Mouse (Mus musculus) A20 (cell line): ENCODE measurements at regions not wholly inside any gene's neighbourhood (a gene's known extent, or its start where the extent isn't known, plus 50 kb on each side); places are given as distances from the start of the nearest gene placed in this dataset.
"Not testable (repeated sequence)": the region's sequence is repeated elsewhere in the genome, so short reads cannot be mapped to it uniquely, and the experiment has no call there.

Experiments
- DNase-seq: peaks from one replicate; pipeline ENCODE4 v3.0.0-alpha.2; 2011; ENCODE audit warnings: low read depth, low spot score

- DNase-seq: not testable (repeated sequence)
Observed at GRCm38 (mm10) chr13:97396286-97396685, 155.4 kb downstream of the Enc1 start.

DNA sequence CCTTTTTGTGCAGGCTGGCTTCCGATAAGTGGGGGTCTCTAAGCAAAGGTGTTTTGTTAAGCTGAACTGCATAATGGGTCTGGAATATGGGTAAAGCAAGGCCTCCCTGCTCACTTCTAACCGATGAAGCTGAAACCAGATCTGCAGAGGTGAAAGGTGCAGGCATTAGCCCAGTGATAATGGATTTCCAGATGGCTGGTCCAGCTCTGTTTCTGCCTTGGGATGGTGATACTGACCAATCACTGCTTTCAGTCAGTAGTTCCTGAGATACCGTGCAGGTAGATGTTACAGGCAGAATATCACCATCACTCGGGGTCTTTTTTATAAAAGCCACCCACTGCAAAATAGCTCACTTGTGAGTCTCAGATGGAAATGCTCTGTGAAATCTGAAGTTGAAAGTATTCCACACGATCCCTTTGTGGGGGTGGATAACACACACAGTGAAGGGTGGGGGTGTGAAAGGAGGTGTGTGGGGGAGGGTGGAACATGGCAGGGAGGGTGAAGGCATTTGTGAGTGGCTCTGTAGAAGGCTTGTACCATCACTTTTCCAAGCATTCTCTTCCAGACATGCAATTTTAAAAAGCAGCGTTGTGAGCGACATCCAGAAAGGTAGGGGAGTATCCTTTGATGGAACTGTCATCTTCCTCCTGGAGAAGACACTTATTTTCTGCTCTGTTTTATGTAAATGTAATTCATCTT lies 154.0 kb downstream of the Enc1 start:
- DNase-seq: no peak

GRCm38 (mm10) chr13:97394071-97394470 lies 153.2 kb downstream of the Enc1 start:
- DNase-seq: no peak

DNA sequence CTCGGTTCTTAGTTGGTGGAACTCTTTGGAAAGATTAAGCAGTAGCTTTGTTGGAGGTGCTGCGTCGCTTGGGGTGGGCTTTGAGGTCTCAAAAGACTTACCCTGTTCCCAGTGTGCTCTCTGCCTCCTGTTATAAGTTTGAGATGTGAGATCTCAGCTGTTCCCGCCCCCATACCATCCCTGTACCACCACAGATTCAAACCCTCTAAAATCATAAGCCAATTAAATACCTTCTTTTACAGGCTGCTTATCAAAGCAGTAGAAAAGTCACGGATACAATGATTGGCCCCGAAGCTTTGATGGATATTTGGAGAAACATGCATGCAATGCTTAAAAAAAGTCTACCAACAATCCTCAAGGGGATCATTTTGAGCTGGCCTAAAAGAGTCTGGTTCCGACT lies 152.6 kb downstream of the Enc1 start:
- no peak for DNase-seq

DNA sequence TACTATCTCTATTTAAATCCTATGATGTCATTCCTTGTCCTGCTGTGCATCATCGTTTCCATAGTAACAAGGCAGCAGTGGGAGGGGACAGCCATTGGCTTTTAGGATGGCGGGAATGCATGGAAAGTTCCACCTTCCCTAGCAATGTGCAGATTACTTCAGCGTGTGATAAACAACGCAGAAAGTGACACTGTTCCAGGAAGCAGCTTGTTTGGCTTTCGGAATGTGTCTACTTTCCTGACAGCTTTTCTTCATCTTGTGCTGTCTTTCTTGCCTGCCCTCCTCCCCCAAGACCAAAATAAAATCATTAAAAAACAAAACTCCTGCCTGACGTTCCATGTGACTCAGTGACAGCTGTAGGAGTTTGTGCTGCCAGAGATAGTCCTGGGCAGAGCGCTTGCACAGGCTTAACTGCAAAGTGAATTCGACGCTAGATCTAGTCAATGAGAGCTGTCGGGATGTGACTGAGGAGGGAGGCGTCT lies 149.6 kb downstream of the Enc1 start:
- DNase-seq: no peak

- DNase-seq: no peak
Observed at GRCm38 (mm10) chr13:97388851-97389479, 148.1 kb downstream of the Enc1 start.

DNA sequence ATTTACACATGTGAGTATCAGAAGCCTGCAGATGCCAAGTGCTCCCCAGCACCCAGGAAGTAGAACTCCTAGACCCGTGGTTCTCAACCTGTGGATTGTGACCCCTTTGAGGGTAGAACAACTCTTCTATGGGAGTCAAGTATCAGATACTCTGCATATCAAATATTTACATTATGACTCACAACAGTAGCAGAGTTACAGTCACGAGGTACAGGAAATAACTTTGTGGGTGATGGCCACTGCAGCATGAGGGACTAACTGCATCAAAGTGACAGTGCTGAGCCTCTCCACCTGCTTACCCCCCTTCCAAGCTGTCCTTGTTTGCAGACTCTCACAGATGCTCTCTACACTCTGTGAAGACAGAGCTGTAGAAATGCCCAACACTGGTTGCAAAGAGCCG lies 145.6 kb downstream of the Enc1 start:
- DNase-seq: no peak

DNA sequence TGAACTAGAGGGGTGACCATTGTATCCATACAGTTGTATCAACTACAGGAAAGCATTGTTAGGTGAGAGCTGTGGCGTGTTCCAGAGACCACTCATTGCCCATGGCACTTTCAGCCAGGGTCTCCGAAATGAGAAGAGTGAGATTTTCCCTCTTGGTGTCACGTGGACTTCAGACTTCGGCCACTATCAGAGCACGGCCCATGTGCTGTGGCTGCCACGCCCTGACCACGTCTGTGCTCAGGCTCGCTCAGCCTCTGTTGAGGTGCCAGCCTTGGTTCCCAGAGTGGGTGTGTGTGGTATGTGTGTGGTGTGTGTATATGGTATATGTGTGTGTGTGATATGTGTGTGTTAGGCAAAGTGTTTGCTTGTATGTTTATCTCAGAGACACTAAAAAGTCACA lies 144.6 kb downstream of the Enc1 start:
- DNase-seq: no peak

GRCm38 (mm10) chr13:97384091-97384777 lies 143.3 kb downstream of the Enc1 start:
- no peak for DNase-seq

DNA sequence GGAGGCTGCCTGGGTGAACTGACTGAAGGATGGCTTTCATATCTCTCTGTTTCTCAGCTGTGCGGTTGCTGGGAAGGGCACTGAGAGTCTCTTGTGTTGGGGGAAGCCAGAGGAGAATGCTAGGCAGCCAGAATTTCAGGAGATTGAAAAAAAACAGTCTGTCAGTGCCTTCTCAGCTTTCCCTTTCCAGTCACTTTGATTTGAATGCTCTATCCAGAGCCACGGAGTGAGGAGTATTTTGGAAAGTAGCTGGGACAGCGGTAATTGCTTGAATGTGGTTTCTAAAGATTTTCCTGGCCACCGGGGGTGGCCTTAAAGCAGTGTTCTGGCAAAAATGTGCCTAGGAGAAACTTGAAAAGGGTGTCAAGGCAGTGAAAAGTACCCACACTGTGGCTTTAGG lies 142.4 kb downstream of the Enc1 start:
- no peak for DNase-seq

GRCm38 (mm10) chr13:97380366-97380765 lies 139.5 kb downstream of the Enc1 start:
- DNase-seq: no peak

DNA sequence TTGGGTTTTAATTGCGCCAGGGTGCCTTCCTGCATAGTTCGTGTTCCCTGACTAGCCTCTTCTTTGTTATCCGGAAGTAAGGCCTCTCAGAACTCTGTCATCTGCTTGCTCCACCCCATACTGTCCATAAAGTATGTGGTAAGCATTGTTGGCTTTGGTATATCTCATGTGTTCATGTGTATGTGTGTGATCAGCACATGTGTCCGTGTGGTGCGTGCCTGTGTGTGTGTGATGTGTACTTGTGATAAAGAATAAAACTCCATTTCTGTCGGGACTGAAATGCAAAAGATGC lies 135.3 kb downstream of the Enc1 start:
- no peak for DNase-seq

DNA sequence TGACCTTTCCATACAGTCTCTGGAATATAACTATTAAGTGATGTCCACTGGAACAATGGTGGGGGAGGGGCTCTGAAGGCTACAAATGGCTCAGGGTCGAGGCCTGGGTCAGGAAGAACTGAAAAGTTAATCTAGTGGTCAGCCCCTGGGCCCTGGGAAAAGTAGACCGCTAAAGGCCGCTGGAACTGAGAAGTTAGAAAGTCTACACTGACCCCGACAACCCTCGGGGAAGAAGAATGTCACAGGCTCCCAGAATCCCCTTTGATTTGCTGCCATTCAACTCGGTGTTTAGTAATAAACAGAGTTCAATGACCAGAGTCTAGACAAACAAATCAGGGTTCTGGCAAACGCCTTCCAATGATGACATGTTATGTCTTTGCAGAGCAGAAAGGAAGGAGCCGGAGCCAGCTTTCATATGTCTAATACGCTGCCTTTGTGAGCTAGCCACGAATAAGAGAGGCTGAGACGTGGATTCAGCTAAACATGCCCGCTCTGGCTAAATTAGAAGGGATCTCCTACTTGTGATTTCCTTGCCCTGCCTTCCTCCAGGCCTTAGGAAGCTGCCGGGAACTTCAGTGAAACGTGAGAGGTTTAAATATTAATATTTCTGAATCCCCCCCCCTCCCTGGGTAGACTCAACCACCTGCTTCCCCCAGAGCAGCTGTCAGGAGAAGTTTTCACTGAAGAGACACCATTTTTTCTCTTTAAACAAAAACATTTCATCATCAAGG lies 134.8 kb downstream of the Enc1 start:
- no peak for DNase-seq

DNA sequence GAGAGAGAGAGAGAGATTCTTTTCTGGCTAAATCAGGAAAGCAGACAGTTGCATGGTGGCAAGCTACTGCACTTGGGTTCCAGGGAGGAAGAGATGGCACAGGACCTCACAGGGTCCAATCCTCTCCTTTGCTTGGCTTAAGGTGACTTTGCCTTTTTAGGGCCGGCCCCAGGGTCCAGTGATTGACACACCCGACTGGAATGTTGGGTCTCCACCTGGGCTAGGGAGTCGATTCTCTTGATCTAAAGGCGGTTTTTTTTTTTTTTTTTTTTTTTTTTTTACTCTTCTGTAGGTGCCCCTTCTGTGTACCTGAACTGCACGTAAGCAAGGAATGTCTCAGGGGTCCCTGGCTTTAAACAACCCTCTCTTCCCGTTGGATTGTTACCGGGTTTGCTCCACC lies 131.4 kb downstream of the Enc1 start:
- no peak for DNase-seq

DNA sequence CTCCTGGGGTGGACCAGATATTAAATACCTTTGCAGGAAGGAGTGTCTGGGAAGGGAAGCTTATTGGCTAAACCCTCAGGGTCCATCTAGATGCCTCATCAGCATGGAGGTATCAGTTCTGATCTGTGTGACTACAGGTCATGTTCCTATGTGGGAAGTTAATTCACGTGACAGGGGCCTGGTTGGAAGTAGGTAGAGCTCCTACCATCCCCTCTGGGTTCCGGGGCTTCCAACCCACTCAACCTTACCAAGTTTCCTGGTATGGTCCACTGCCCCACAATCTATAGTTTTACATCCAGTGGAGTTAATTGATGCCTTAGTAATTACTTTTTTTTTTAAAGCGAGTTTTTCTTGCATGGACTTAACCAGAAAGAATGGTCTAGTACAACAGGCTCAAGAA lies 130.3 kb downstream of the Enc1 start:
- DNase-seq: no peak

DNA sequence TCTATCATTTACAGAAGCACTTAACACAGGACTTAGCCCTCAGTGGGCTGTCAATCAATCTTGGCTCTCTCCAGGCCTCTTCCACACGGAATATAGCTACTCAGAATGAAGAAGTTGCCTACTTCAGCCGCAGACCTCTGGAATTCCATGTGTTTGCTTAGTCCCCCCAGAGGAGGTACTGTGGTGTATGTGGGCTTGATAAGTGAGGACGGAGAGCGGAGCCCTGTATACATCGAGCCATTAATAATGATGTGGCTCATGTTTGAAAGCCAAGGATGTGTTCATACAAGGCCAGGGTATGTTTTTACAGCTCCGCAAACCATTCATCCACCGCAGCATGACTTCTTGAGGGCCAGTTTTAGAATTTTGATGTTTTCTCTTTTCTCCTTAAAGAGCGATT lies 125.8 kb downstream of the Enc1 start:
- DNase-seq: no peak

DNA sequence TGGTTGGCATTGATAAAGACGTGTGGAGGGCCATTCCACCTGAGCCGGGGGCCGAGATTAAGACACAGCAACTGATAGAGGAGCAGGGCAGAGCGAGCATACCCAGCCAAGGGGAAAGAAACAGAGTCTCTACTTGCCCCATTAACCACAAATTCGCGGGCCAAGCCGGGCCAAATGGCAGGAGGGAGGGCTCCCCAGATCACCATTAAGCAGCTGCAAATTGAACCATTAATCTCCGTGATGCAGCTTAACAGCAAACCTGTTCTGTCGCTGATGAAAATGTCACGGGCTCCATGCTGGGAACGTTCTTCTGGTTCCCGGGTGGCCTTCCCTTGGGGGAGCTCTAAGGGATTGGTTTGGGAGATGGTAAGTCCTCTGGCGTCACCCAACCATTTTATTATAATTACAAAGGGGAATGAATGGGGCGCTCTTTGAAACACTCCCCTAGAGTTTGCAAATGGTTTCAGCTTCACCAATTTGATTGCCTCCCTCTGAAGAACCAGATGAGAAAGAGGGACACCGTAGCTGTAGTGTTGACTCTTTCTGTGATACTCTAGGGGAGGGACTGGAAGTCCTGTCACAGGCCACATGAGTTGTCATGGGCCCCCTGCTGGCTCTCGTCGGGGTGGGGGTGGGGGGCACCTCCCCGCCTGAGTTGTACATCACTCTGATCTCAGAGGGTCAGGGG lies 124.8 kb downstream of the Enc1 start:
- DNase-seq: no peak

DNA sequence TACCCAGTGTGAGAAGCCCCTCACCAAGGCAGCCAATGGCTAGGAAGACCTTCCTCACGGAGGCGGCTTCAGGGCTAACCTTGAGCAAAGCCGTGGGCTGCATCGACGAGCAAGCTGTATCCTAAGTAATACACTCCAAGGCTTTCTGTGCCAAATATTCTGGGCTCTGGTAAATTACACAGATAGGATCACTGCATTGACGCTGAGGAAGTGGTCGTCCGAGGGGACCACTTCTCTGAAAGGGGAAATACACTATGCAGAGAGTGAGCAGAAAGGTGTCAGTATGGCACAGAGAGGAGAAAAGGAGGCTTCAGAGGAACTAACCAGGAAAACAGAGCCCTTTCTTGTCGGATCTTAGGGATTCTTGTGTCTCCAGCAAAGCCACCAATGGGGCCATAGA lies 124.1 kb downstream of the Enc1 start:
- no peak for DNase-seq

DNA sequence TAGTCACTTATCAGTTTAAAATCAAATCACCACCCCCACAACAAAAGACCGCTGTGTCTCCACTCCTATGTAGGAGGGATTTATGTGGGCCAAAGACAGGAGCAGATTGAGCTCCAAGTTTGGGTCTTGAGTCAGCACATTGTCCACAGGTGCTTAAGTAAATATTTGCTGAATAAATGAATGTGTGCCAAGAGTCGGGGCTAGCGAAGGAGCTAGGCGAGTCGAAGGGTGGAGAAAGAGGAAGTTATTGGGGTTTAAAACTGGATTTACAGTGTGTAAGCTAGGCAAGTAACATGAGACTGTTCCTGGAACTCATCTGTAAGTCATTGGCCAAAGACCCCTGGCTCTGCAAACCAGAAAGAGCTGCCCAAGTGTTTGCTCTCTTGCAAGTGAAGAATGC lies 122.9 kb downstream of the Enc1 start:
- DNase-seq: no peak

- DNase-seq: no peak
Observed at GRCm38 (mm10) chr13:97363214-97363613, 122.3 kb downstream of the Enc1 start.

- no peak for DNase-seq
Observed at GRCm38 (mm10) chr13:97360551-97360950, 119.6 kb downstream of the Enc1 start.

DNA sequence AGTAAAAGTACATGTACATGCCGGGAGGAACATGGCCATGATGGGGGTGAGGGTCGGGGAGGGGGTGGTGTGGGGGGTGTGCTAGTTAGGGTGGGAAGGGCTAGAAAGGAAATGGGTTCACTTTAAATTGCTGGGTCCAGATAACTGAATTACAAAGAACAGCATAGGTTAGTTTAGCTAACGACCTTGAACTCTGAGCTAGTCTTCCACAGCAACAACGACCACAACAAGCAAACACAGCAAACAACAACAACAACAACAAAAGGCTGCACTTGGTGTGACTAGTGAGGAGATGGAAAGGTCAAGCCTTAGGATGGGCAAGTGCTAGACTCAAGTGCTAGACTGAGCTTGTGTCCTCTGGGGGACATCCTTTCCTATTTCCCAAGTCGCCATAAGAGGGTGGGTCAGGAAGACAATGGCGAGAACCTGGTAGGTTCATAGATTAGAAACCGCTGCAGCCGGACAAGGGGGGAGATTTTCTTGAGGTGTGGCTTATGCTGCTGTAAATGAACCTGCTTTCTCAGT lies 117.9 kb downstream of the Enc1 start:
- DNase-seq: no peak
